Mouse (Mus musculus): ENCODE data around the gene Rras. TPM values are rescaled to one million over a fixed set of nuclear protein-coding genes. Genes with fewer than 3 reads are reported as not detected.
A peak's percentile ranks its signal among the peaks of the same experiment; 100 is the strongest.

The Rras gene
- total RNA-seq, 2 experiments from 2014 or later, result 12.4 to 13.1 TPM

DNA sequence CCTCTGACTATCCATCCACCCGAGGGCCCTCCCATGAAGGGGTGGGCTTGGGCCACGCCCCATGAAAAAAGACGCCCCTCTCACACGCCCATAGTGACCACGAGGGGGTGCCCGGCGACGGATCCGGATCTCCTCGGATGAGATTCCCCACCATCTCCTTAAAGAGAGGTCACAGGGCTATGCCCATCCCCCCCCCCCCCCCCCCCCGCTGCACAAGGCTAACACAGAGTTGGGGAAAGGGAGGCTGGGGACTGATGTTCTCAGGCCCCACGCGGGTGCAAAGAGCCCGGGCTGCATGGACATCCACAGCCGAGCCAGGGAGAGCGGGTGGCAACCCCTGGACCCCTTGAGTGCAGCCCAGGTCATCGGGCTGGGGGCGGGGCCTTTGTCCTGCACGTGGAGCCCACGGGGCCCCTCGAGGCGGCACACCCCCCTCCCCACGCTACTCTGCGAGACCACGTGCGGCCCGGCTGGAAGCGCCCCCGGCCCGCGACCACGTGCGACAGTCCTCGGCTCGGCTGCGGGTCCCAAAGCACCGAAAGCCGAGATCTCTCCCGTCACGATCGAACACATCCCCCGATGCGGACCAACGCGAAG lies 32.1 kb upstream of the Rras start:
- DNase-seq (ENCODE audit: low spot score in 2 of 2), result peak in 1 of 2 experiments; percentile 63
- peak overlapping the region; percentile 97 for H3K27ac ChIP-seq
- H3K4me3 ChIP-seq, result peak overlapping the region; percentile 62

DNA sequence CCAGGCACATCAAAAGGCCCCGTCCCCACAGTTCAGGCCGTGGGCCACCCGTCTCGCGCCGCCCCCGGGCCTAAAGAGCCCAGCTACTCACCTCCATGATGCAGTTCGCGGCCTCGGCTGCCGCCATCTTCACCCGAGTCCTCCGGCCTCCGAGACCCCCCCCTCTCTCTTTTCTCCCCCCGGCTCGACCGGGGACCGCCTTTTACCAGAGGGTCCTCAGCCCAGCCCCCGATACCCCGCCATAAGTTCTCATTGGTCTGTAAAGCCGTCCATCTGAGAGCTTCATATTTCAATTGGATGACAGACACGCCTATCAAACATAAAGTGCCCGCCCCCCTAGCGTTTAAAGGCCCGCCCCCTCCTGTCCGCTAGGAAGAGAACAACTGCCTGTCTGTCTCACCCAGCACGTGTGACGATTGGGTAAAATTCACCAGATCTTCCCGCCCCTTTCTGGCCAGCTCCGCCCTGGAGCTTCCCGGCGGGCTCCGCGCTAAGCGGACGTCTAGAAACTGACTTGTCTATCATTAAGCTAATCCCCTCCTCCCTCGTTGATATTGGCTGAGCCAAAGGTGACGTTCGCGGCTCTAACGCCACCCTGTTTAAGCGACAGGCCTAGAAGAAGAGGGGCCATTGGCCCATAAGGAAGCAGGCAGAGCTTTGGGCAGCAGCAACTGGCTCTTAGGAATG lies 31.4 kb upstream of the Rras start, which contains the start of gene Prmt1:
Prmt1 (minus strand) TSS at position 377 of the 687 bp plus-strand sequence.
- Histone ChIP-seq H3K27ac (peak within 1 kb of the TSS; percentile 97), H3K4me3 (peak within 1 kb of the TSS; percentile 75)
- DNase-seq (ENCODE audit: low spot score in 2 of 2), result peak; percentile 96 to 100
- TF ChIP-seq CTCF (conservative IDR thresholded peaks at IDR 0.05), result no peak

More for the DNA sequence above, 32.1 kb upstream of the Rras start:
- peak; percentile 58 for TF ChIP-seq CTCF (conservative IDR thresholded peaks at IDR 0.05)

GRCm38 (mm10) chr7:44986879-44987718 lies 30.7 kb upstream of the Rras start:
- Histone ChIP-seq H3K4me3 (peak overlapping the region; percentile 75), H3K27ac (peak overlapping the region; percentile 92)
- no peak for DNase-seq (ENCODE audit: low spot score in 2 of 2)
- no peak for TF ChIP-seq CTCF (conservative IDR thresholded peaks at IDR 0.05)

- peak overlapping the region; percentile 65 for H3K4me3 ChIP-seq
- TF ChIP-seq CTCF (conservative IDR thresholded peaks at IDR 0.05), result no peak
- peak overlapping the region; percentile 84; the same call in 1 of the 2 replicates for H3K27ac ChIP-seq
Measured at GRCm38 (mm10) chr7:44996672-44997071, 21.1 kb upstream of the Rras start.

DNA sequence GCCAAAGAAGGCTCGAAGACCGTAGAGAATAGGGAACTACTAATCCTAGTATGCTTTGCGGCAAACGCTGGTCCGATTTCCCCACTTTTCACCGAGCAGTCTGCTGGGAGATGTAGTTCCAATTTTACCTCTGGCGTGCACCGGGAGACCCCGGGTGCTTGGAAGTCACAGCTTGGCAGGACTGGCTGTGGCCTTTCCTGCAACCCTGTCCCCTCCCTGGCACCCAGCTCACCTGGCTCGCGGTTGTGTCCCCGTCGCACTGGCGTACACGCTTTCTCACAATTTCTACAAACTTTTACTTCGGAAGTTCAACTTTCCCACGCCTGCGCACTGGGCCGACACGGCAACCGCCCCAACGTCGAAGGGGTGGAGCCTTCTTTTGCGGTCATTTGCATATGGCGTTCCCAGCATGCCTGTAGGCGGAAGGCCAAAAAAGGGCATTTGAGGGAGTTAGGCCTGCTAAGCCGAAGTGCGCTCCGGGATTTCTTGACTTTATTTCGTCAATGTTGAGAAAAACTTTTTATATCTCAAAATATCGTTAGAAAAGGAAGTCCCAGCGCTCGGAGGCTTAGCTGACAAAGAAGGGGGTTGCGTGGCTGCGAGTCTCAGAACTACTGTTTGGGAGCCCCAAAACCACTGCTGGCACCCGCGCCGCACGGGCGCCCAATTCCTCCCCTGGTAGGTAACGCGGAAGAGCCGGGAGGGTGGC lies 20.4 kb upstream of the Rras start, which contains the start of gene Irf3:
Irf3 (plus strand) TSS at position 418 of the 709 bp plus-strand sequence.
- peak; percentile 95 to 96 for DNase-seq (ENCODE audit: low spot score in 2 of 2)
- Histone ChIP-seq H3K27ac (peak within 1 kb of the TSS; percentile 84), H3K4me3 (peak within 1 kb of the TSS; percentile 65)
- TF ChIP-seq CTCF (conservative IDR thresholded peaks at IDR 0.05), result no peak

More at GRCm38 (mm10) chr7:44996672-44997071, 21.1 kb upstream of the Rras start:
- no peak for DNase-seq (ENCODE audit: low spot score in 2 of 2)

GRCm38 (mm10) chr7:44997940-44998428 lies 19.8 kb upstream of the Rras start:
- H3K27ac ChIP-seq, result peak overlapping the region; percentile 84
- H3K4me3 ChIP-seq, result peak overlapping the region; percentile 65
- DNase-seq (ENCODE audit: low spot score in 2 of 2), result no peak
- no peak for TF ChIP-seq CTCF (conservative IDR thresholded peaks at IDR 0.05)

- H3K27ac ChIP-seq, result peak within 1 kb of the TSS; percentile 84
- TF ChIP-seq CTCF (conservative IDR thresholded peaks at IDR 0.05), result no peak
- no peak for DNase-seq (ENCODE audit: low spot score in 2 of 2)
- H3K4me3 ChIP-seq, result peak within 1 kb of the TSS; percentile 65
Measured at GRCm38 (mm10) chr7:44998501-44998955, 19.2 kb upstream of the Rras start, which contains the start of gene Bcl2l12. Gene Bcl2l12 (minus strand): TSS chr7:44998712.

- no peak for TF ChIP-seq CTCF (conservative IDR thresholded peaks at IDR 0.05)
- no peak overlapping the region for H3K4me3 ChIP-seq
- no peak for DNase-seq (ENCODE audit: low spot score in 2 of 2)
- H3K27ac ChIP-seq, result no peak overlapping the region
Measured at GRCm38 (mm10) chr7:44999753-45000152, 18.0 kb upstream of the Rras start.

DNA sequence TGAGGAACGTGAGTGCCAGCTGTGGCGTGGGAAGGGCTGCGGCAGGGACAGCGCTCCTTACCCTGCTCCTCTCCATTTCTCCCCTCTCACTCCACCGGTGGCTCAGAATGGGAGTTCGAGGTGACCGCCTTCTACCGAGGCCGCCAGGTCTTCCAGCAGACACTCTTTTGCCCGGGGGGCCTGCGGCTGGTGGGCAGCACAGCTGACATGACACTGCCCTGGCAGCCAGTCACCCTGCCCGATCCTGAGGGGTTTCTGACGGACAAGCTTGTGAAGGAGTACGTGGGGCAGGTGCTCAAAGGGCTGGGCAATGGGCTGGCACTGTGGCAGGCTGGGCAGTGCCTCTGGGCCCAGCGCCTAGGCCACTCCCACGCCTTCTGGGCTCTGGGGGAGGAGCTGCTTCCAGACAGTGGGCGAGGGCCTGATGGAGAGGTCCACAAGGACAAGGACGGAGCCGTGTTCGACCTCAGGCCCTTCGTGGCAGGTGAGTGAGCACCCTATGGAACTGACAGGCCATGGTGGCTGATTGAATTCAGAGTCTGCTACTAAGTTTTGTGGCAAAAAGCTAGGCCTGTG lies 17.1 kb upstream of the Rras start:
- H3K27ac ChIP-seq, result no peak overlapping the region; the same call in 1 of the 2 replicates
- TF ChIP-seq CTCF (conservative IDR thresholded peaks at IDR 0.05), result no peak
- H3K4me3 ChIP-seq, result no peak overlapping the region
- DNase-seq (ENCODE audit: low spot score in 2 of 2), result no peak

- no peak for DNase-seq (ENCODE audit: low spot score in 2 of 2)
- Histone ChIP-seq H3K4me3 (no peak overlapping the region), H3K27ac (peak overlapping the region; percentile 23; the same call in 1 of the 2 replicates)
- no peak for TF ChIP-seq CTCF (conservative IDR thresholded peaks at IDR 0.05)
Measured at GRCm38 (mm10) chr7:45002440-45002839, 15.3 kb upstream of the Rras start.

DNA sequence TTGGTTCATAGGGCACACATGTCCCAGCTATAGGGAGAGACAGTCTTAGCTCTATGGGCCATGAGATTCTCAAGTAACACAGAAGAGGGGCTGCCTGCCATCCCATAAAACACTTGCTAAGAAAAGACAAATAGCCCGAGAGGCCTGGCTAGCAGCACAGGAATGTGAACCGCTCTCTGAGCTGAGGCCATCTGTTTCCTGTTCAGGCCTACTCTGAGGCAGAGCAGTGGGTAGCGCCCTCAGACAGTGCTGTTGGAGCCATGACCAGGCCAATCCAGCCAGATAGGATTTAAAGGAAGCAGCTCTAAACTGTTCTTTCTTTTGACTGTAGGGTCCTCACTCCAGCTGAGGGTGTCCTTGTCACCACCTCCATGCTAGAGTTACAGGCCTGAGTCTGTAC lies 13.2 kb upstream of the Rras start:
- no peak for TF ChIP-seq CTCF (conservative IDR thresholded peaks at IDR 0.05)
- no peak for DNase-seq (ENCODE audit: low spot score in 2 of 2)
- H3K27ac ChIP-seq, result no peak overlapping the region; the same call in 1 of the 2 replicates

More for the DNA sequence above, 13.2 kb upstream of the Rras start:
- H3K4me3 ChIP-seq, result no peak overlapping the region

Measured in layer of hippocampus, adult 2 months (tissue).